Mouse (Mus musculus) ovary, adult 2 months (tissue): ENCODE measurements around the gene Ankrd34b. TPM values are rescaled to one million over a fixed set of nuclear protein-coding genes. Genes with fewer than 3 reads are reported as not detected.

Source experiments
- polyA plus RNA-seq: library from polyadenylated mRNA; depleted of rRNA; stranded (reverse); fragments of >200 nt; gene quantifications from 2 replicates; pipeline ENCODE4 v1.2.3, GENCODE M21; 2012; rRNA removed

The Ankrd34b gene
- polyA plus RNA-seq: not detected in 2 replicates

DNA sequence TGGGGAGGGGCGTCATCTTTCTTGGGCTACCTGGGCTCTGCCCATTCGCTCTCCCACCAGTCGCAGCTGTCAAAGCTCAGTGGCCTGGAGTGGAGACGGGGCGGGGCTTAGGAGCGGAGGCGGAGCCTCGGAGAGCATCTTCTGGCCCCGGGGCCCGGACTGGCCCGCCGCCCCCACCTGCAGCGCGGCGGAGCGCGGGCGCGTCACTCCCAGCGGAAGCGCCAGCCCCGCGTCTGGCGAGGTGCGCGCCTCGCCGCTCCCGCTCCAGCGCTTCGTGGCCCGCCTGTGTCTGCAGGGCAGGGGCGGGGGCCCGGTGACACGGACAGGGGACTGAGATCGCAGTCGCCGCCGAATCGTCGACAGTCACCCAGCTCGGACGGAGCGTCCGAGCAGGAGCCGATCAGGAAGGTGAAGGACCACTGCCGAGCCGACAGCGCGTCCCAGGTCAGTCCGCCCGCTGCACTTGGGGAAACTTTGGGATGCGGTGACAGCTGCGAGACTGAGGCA lies at the start of gene Ankrd34b:
Gene Ankrd34b, plus strand, starts transcription at position 139 of the 507 bp plus-strand sequence.

DNA sequence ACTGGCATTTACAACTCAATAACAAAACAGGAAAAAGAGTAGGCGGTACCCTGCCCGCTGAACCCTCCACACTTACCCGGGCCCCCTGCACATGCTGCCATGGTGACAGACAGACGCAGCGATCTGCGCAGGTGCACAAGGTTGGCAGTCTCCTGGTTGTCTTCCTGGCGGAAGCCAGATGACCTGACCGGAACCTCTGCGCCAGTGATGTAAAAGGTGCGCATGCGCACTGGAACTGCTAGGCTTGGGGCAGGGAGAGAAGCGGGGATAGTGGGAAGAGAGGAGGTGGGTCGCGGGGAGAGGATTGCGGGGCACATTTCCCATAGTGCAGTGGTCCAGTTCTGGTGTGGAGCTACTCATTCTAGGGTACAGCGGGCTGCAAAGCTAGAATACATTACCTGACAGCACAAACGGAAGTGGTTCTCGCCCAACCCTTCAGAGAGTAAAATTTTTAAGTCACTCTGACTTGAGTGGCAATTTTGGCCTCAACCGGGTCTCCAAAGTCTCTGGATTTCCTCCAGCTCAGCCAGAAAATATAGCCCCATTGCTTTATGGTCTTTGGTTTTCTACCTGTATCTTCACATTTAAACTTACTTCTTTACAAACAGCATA lies 58.3 kb downstream of the Ankrd34b start, which contains the start of gene Fam151b:
Gene Fam151b, minus strand, starts transcription at position 164 of the 612 bp plus-strand sequence.

Other genes with a start within 250 kb of the Ankrd34b start
- gene Gm20379, start 119.9 kb upstream of the Ankrd34b start, polyA plus RNA-seq: not detected in 2 replicates
- 1.1 and 1.6 TPM in 2 replicates for gene Dhfr, start 71.2 kb upstream of the Ankrd34b start, polyA plus RNA-seq
- gene Msh3, start 70.9 kb upstream of the Ankrd34b start, polyA plus RNA-seq: 5.1 and 8.5 TPM in 2 replicates
- gene Fam151b, start 58.1 kb downstream of the Ankrd34b start, polyA plus RNA-seq: 2.7 and 3.5 TPM in 2 replicates
- gene Zfyve16, start 105.0 kb downstream of the Ankrd34b start, polyA plus RNA-seq: 3.3 and 3.5 TPM in 2 replicates
- gene Spz1, start 150.3 kb downstream of the Ankrd34b start, polyA plus RNA-seq: not detected in 2 replicates
- gene Serinc5, start 185.2 kb downstream of the Ankrd34b start, polyA plus RNA-seq: 55.8 and 63.6 TPM in 2 replicates